Mouse (Mus musculus): ENCODE data around the gene Akp3.

DNA sequence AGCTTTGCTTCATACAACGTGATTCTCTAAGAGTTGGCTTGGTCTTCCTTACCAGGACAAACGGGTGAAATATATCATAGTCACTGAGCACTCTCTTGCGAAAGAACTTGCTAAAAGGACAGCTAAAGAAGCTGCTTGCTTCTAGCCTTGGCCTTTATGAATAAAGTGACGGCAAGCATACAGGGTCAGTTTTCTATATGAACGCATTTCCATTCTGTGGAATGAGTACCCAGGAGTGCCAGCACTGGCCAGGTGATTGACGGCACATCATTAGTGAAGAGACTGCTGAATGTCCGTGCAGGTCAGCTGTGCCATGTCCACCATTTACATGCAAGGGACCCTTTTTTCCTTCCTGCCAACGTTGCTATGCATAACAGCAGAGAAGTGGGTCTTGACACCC, 18.2 kb upstream of the Akp3 start:
- TF ChIP-seq CTCF (IDR thresholded peaks at IDR 0.05; ENCODE audit: borderline replicate concordance, insufficient read depth, low read length) (no peak), POLR2A (IDR thresholded peaks at IDR 0.05; ENCODE audit: low read depth, low read length) (no peak)

Measured in embryonic fibroblast, embryonic 13.5 days (primary cell).